In the genomic region with DNA sequence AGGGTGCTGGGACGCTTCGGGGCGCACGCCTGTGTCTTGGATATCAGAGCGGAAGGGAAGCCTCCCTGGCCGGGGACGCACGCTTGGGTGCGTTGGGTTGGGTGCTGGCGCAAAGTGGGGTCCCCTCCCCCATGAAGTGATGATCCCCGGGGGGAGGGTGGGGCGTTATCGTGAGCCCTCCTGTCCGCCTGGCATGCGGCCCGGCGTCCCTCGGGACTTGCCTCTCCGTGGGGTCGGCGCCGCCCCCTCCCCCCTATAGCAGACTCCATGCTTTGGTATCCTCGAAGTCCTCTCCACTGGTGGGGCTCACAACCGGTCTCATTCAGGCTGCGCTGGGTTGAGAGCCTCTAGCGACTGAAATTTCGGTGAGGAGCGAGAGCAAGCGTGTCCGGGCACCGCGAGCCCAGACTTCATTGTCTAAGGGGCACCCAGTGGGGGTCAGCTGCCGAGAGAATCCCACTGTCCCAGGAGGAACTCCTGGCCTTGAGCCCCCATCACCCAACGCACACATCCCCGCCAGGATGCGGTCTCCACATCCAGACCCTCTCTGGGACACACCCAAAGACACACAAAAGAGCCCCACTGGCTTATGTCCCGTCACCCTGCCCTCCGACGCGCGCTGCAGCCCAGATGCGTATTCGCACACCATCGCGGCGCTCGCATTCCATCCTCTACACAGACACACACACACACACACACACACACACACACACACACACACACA, we compare ENCODE assay signal across 12 mouse cellular contexts. TPM values are rescaled to one million over a fixed set of nuclear protein-coding genes. Genes with fewer than 3 reads are reported as not detected.
A peak's percentile ranks its signal among the peaks of the same experiment; 100 is the strongest.
DNase-seq lines count a peak whose midpoint lies in the region; ATAC-seq lines count a peak whose summit lies in the region.
"Had no signal": no experiment of that assay in that cellular context is flagged by ENCODE, and none has a peak within 500 bp of the region (broad histone marks: within the 10 kb centered on the region; RNA-seq: fewer than 3 reads in every experiment).

No protein-coding gene starts in this region.

- WGBS in heart, embryonic 12.5 days: 1% methylated on average over 47 of the region's 47 CpGs
- WGBS in hindbrain, embryonic 11.5 days: 3% methylated on average over 46 of the region's 47 CpGs
- 1% methylated on average over 47 of the region's 47 CpGs for WGBS in midbrain, embryonic 13.5 days

- peak overlapping the region; percentile 49 for H3K4me3 ChIP-seq in heart, embryonic 12.5 days
- H3K4me3 ChIP-seq in hindbrain, embryonic 11.5 days (ENCODE audit: low read depth, low read length): peak overlapping the region; percentile 27
- H3K4me3 ChIP-seq in midbrain, embryonic 13.5 days (replicated peaks): peak overlapping the region; percentile 35

- H3K27me3 ChIP-seq in heart, embryonic 12.5 days (replicated peaks): peaks cover 100% of the 10 kb centered on the region
- peaks cover 96% of the 10 kb centered on the region for H3K27me3 ChIP-seq in hindbrain, embryonic 11.5 days (ENCODE audit: control insufficient read depth, insufficient read depth, low read length)
- H3K27me3 ChIP-seq in midbrain, embryonic 13.5 days: peaks cover 100% of the 10 kb centered on the region

- H3K9me3 ChIP-seq in heart, embryonic 12.5 days (replicated peaks): no peaks in the 10 kb centered on the region
- H3K9me3 ChIP-seq in hindbrain, embryonic 11.5 days (ENCODE audit: control insufficient read depth, low read length): no peaks in the 10 kb centered on the region
- no peaks in the 10 kb centered on the region for H3K9me3 ChIP-seq in midbrain, embryonic 13.5 days

- H3K4me1 ChIP-seq in heart, embryonic 12.5 days (replicated peaks): peaks cover 51% of the 10 kb centered on the region
- H3K4me1 ChIP-seq in hindbrain, embryonic 11.5 days (replicated peaks; ENCODE audit: control insufficient read depth, insufficient read depth, low read length): peaks cover 13% of the 10 kb centered on the region
- H3K4me1 ChIP-seq in midbrain, embryonic 13.5 days (replicated peaks): peaks cover 48% of the 10 kb centered on the region

- intact Hi-C loops in gastrocnemius, postnatal 36 days (cut with DNase I): no loop called here

- no peak overlapping the region for H3K27ac ChIP-seq in heart, embryonic 12.5 days (ENCODE audit: poor library complexity, severe bottlenecking)
- H3K27ac ChIP-seq in hindbrain, embryonic 11.5 days (ENCODE audit: low read depth, low read length): no peak overlapping the region
- H3K27ac ChIP-seq in midbrain, embryonic 13.5 days: no peak overlapping the region
- H3K27ac ChIP-seq: macrophage had no signal

- ATAC-seq in heart, embryonic 12.5 days (ENCODE audit: insufficient number of reproducible peaks, low FRiP score): no peak
- ATAC-seq in hindbrain, embryonic 11.5 days (ENCODE audit: low FRiP score): no peak
- ATAC-seq in midbrain, embryonic 13.5 days: 0 out of 2 replicates have a peak, but pooled peaks have one; percentile 17
- ATAC-seq: CD4-positive, CD25-positive, alpha-beta regulatory T cell, adult 4 months had no signal

- DNase-seq in heart, adult 18-20 months: no peak
- peak; percentile 54 for DNase-seq in ES-CJ7 (ENCODE audit: low read depth, low spot score)
- DNase-seq in hindbrain, embryonic 11.5 days (ENCODE audit: low spot score): no peak
- no peak for DNase-seq in gastrocnemius, postnatal 36 days
- no peak for DNase-seq in right cerebral cortex, postnatal 14 days
- DNase-seq in left cerebral cortex, adult 18-20 months (ENCODE audit: low spot score in 2 of 2): no peak

- H3K4me2 ChIP-seq in heart, embryonic 12.5 days: peak overlapping the region; percentile 82
- H3K4me2 ChIP-seq in hindbrain, embryonic 11.5 days (replicated peaks; ENCODE audit: low read depth, low read length): 0 out of 2 replicates have a peak overlapping the region, but pooled peaks have one; percentile 4
- H3K4me2 ChIP-seq in midbrain, embryonic 13.5 days (replicated peaks): peak overlapping the region; percentile 57

- H3K9ac ChIP-seq in heart, embryonic 12.5 days: no peak overlapping the region
- no peak overlapping the region for H3K9ac ChIP-seq in hindbrain, embryonic 11.5 days (ENCODE audit: low read depth, low read length)
- no peak overlapping the region for H3K9ac ChIP-seq in midbrain, embryonic 13.5 days (replicated peaks)

- H3K36me3 ChIP-seq in heart, embryonic 12.5 days: no peaks in the 10 kb centered on the region
- no peaks in the 10 kb centered on the region for H3K36me3 ChIP-seq in hindbrain, embryonic 11.5 days (ENCODE audit: control insufficient read depth, insufficient read depth, low read length)
- H3K36me3 ChIP-seq in midbrain, embryonic 13.5 days: no peaks in the 10 kb centered on the region

RNA-seq across cellular contexts. Expression of a gene that starts 0.9 kb away (rescaled TPM):
- 1.00 and 1.8 TPM in 2 replicates for polyA plus RNA-seq in heart, embryonic 12.5 days (2016; fragmentation: Nextera tagmentation; extraction: Ambion mirVana)
- total RNA-seq in heart, adult 18-20 months (2021): under 1 TPM; 0.20 to 0.62 TPM
- polyA plus RNA-seq in hindbrain, embryonic 11.5 days (2014; fragmentation: Nextera tagmentation; extraction: Ambion mirVana): 2.4 and 6.6 TPM in 2 replicates
- 0.97 and 1.1 TPM in 2 replicates for polyA plus RNA-seq in midbrain, embryonic 13.5 days (2015; fragmentation: Nextera tagmentation; extraction: Ambion mirVana)
- total RNA-seq in gastrocnemius, postnatal 36 days (2021): 1 to 10 TPM; 3.4 to 3.8 TPM
- 1 to 10 TPM; 1.5 to 2.8 TPM for total RNA-seq in left cerebral cortex, adult 18-20 months (2021)
- polyA plus RNA-seq: CD4-positive, CD25-positive, alpha-beta regulatory T cell, adult 4 months; macrophage had no signal

RNA-seq across cellular contexts. Expression of a gene that starts 6.7 kb away (rescaled TPM):
- polyA plus RNA-seq in heart, embryonic 12.5 days (2016; fragmentation: Nextera tagmentation; extraction: Ambion mirVana): 0.22 and 0.33 TPM in 2 replicates
- not detected for total RNA-seq in heart, adult 18-20 months (2021)
- 15.6 and 19.6 TPM in 2 replicates for polyA plus RNA-seq in hindbrain, embryonic 11.5 days (2014; fragmentation: Nextera tagmentation; extraction: Ambion mirVana)
- 60.6 and 61.5 TPM in 2 replicates for polyA plus RNA-seq in midbrain, embryonic 13.5 days (2015; fragmentation: Nextera tagmentation; extraction: Ambion mirVana)
- total RNA-seq in gastrocnemius, postnatal 36 days (2021): not detected
- 100 to 1,000 TPM; 295 to 296 TPM for total RNA-seq in left cerebral cortex, adult 18-20 months (2021)
- total RNA-seq: heart, postnatal 25 days had no signal
- polyA plus RNA-seq: CD4-positive, CD25-positive, alpha-beta regulatory T cell, adult 4 months; macrophage; spleen, adult 2 months had no signal

RNA-seq across cellular contexts. Expression of a gene that starts 12.7 kb away (rescaled TPM):
- polyA plus RNA-seq in heart, embryonic 12.5 days (2016; fragmentation: Nextera tagmentation; extraction: Ambion mirVana): 115 TPM in 2 replicates
- total RNA-seq in heart, adult 18-20 months (2021): 100 to 1,000 TPM; 113 to 128 TPM
- polyA plus RNA-seq in hindbrain, embryonic 11.5 days (2014; fragmentation: Nextera tagmentation; extraction: Ambion mirVana): 129 and 136 TPM in 2 replicates
- polyA plus RNA-seq in midbrain, embryonic 13.5 days (2015; fragmentation: Nextera tagmentation; extraction: Ambion mirVana): 152 and 155 TPM in 2 replicates
- 100 to 1,000 TPM; 126 to 128 TPM for total RNA-seq in gastrocnemius, postnatal 36 days (2021)
- 100 to 1,000 TPM; 118 to 122 TPM for total RNA-seq in left cerebral cortex, adult 18-20 months (2021)

RNA-seq across cellular contexts. Expression of a gene that starts 16.7 kb away (rescaled TPM):
- 779 and 792 TPM in 2 replicates for polyA plus RNA-seq in heart, embryonic 12.5 days (2016; fragmentation: Nextera tagmentation; extraction: Ambion mirVana)
- total RNA-seq in heart, adult 18-20 months (2021): 1,000 to 10,000 TPM; 1,328 to 1,514 TPM
- 814 and 839 TPM in 2 replicates for polyA plus RNA-seq in hindbrain, embryonic 11.5 days (2014; fragmentation: Nextera tagmentation; extraction: Ambion mirVana)
- polyA plus RNA-seq in midbrain, embryonic 13.5 days (2015; fragmentation: Nextera tagmentation; extraction: Ambion mirVana): 680 and 755 TPM in 2 replicates
- 100 to 1,000 TPM; 787 to 802 TPM for total RNA-seq in gastrocnemius, postnatal 36 days (2021)
- 100 to 1,000 TPM; 924 to 953 TPM for total RNA-seq in left cerebral cortex, adult 18-20 months (2021)

RNA-seq across cellular contexts. Expression of a gene that starts 17.1 kb away (rescaled TPM):
- 12.6 and 14.0 TPM in 2 replicates for polyA plus RNA-seq in heart, embryonic 12.5 days (2016; fragmentation: Nextera tagmentation; extraction: Ambion mirVana)
- total RNA-seq in heart, adult 18-20 months (2021): 1 to 10 TPM; 8.4 to 9.7 TPM
- 11.1 and 12.8 TPM in 2 replicates for polyA plus RNA-seq in hindbrain, embryonic 11.5 days (2014; fragmentation: Nextera tagmentation; extraction: Ambion mirVana)
- polyA plus RNA-seq in midbrain, embryonic 13.5 days (2015; fragmentation: Nextera tagmentation; extraction: Ambion mirVana): 19.3 and 22.2 TPM in 2 replicates
- 1 to 10 TPM; 6.8 to 7.5 TPM for total RNA-seq in gastrocnemius, postnatal 36 days (2021)
- total RNA-seq in left cerebral cortex, adult 18-20 months (2021): 10 to 100 TPM; 43.7 to 44.4 TPM

Comparison
In these comparisons a context has a peak if more than half of its experiments do, and no peak if none do; other contexts are left out.
1. H3K4me2 ChIP-seq: peak in every context shown above with its lines; median percentile 82 in heart, embryonic 12.5 days; 57 in midbrain, embryonic 13.5 days; 4 in hindbrain, embryonic 11.5 days.
2. RNA of a gene that starts 6.7 kb away (total RNA-seq): 295 to 296 TPM in left cerebral cortex, adult 18-20 months; not detected in heart, adult 18-20 months and not detected in gastrocnemius, postnatal 36 days; every median in the first group is over 100 times any median in the second.
3. Peak in every context shown above with its lines, with median percentiles within 50 percentile points of each other: H3K4me3 ChIP-seq.